Mouse (Mus musculus) forebrain, embryonic 10.5 days (tissue): ENCODE results near the gene Bco2. TPM values are rescaled to one million over a fixed set of nuclear protein-coding genes. Genes with fewer than 3 reads are reported as not detected.

Experiments
- DNase-seq: peaks from one replicate; pipeline ENCODE4 v3.0.0-alpha.2; 2017; ENCODE audit warnings: low spot score; ENCODE audit errors: extremely low spot score
- H3K27ac ChIP-seq: fragments of 300-500 bp; sonication (generic); 2 replicates; pipeline ENCODE4 v1.5.1; 2016; ENCODE audit warnings: mild to moderate bottlenecking
- H3K27me3 ChIP-seq: fragments of 300-500 bp; sonication (generic); 2 replicates; pipeline ENCODE4 v1.6.1; 2016; ENCODE audit warnings: mild to moderate bottlenecking; ENCODE audit not compliant: poor library complexity, severe bottlenecking
- H3K36me3 ChIP-seq: fragments of 300-500 bp; sonication (generic); replicated peaks from 2 replicates; pipeline ENCODE4 v1.6.1; 2016; ENCODE audit warnings: mild to moderate bottlenecking, moderate library complexity
- H3K4me1 ChIP-seq: fragments of 300-500 bp; sonication (generic); 2 replicates; pipeline ENCODE4 v1.6.1; 2016
- H3K4me3 ChIP-seq: fragments of 300-500 bp; sonication (generic); 2 replicates; pipeline ENCODE4 v1.5.1; 2016; ENCODE audit warnings: mild to moderate bottlenecking, moderate library complexity
- H3K9me3 ChIP-seq: fragments of 300-500 bp; sonication (generic); 2 replicates; pipeline ENCODE4 v1.6.1; 2016; ENCODE audit warnings: mild to moderate bottlenecking, moderate library complexity
- WGBS: fragments of 180-500 bp; shearing (Covaris S2); methylation state at CpG from one replicate; pipeline ENCODE4 v1.1.7; 2016; 5-methylcytosine and 5-hydroxymethylcytosine counted together
- polyA plus RNA-seq: library from polyadenylated mRNA; unstranded; fragments of >200 nt; fragmentation: Nextera tagmentation; extraction: Ambion mirVana; gene quantifications from 2 replicates; pipeline ENCODE4 v1.2.1, GENCODE M21; 2016

Gene Bco2
- polyA plus RNA-seq, 1 experiment from 2014 or later, result 0.25 TPM

DNA sequence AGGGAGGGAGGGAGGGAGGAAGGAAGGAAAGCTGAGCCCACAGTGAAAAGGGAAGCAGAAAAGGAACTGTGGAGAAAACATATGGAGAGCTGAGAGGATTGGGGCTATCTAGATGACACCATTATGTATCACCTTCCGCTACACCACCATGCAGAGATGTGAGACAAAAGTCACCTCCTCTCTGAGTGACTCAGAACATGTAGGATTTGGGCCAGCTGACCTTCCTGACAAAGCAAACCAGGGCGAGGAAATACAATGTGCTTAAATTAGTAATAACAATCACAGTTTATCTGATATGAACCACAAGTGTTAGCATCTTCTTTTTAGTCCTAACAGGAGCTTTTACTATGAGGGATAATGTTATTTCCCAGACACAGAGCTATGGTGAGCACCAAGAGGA lies 57.4 kb downstream of the Bco2 start:
- WGBS, result 83% methylated on average over 2 of the region's 2 CpGs
- no peaks in the 10 kb centered on the region for H3K9me3 ChIP-seq
- H3K36me3 ChIP-seq, result no peaks in the 10 kb centered on the region
- H3K4me3 ChIP-seq, result no peak overlapping the region
- H3K27me3 ChIP-seq, result no peaks in the 10 kb centered on the region
- no peak for DNase-seq
- H3K27ac ChIP-seq, result no peak overlapping the region
- H3K4me1 ChIP-seq, result peaks cover 28% of the 10 kb centered on the region

DNA sequence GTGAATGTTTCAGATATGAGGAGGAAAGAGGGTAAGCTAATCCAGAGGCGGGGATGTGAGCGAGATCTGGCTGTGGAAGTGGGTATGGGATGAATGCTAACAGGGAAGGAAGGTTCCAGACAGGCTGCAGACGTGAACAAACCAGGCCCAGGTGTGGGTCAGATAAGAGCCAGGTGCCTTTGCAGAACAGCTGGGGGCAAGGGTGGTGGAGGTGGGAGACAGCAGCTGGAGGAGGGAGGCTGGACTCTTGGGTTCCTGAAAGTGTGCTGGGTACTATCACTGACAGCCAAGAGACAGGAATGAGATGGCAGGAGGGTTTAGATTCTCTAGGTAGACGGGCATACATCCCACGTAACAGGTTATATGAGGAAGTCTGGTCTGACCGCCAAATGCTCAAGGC lies 57.9 kb downstream of the Bco2 start:
- DNase-seq, result no peak
- H3K4me1 ChIP-seq, result peaks cover 28% of the 10 kb centered on the region
- no peaks in the 10 kb centered on the region for H3K36me3 ChIP-seq
- 76% methylated on average over 6 of the region's 6 CpGs for WGBS
- no peak overlapping the region for H3K4me3 ChIP-seq
- peak overlapping the region; percentile 53; the same call in 1 of the 2 replicates for H3K27ac ChIP-seq
- H3K9me3 ChIP-seq, result no peaks in the 10 kb centered on the region
- H3K27me3 ChIP-seq, result no peaks in the 10 kb centered on the region

DNA sequence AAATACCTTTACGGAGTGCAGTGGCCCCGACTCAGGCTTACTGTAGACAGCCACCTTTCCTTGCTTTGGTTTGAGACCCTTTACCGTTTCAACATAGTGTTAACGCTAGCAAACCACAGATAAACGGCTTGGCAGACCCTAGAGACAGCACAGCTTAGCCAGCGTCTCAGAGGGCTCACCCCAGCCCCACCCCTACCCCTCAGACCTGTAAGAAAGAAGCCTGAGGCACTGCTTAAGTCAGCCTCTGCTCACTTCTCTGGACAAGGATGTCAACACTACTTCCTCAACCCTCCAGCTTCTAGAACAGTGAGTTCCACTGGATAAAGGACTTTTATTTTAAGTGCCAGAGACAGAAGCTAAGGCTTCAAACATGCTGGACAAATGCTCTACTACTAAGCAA lies 58.4 kb downstream of the Bco2 start:
- no peaks in the 10 kb centered on the region for H3K36me3 ChIP-seq
- no peaks in the 10 kb centered on the region for H3K9me3 ChIP-seq
- peaks cover 28% of the 10 kb centered on the region for H3K4me1 ChIP-seq
- no peak overlapping the region for H3K4me3 ChIP-seq
- peak overlapping the region; percentile 53 for H3K27ac ChIP-seq
- DNase-seq, result no peak
- no peaks in the 10 kb centered on the region for H3K27me3 ChIP-seq
- WGBS, result 18% methylated on average over 6 of the region's 6 CpGs

DNA sequence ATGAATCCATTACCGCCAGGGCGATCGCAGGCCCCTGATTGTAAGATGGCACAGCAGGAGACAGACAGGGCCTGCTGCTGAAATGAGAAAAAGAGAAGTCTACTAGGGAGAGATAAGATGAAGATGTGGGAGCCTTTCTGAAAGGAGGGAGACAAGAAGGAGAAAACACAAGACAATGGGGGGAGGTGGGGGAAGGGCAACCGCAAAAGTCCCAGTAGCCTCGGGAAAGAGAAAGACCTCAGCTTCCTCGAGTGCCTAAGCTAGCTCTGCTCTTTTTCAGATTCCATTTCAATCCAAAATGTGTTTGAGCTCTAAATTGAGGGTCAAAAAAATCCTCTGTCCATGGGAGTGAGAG lies 58.9 kb downstream of the Bco2 start:
- H3K27ac ChIP-seq, result peak overlapping the region; percentile 53
- no peaks in the 10 kb centered on the region for H3K9me3 ChIP-seq
- no peak overlapping the region for H3K4me3 ChIP-seq
- WGBS, result 21% methylated on average over 6 of the region's 6 CpGs
- DNase-seq, result no peak
- H3K27me3 ChIP-seq, result no peaks in the 10 kb centered on the region
- H3K4me1 ChIP-seq, result peaks cover 27% of the 10 kb centered on the region
- H3K36me3 ChIP-seq, result no peaks in the 10 kb centered on the region

DNA sequence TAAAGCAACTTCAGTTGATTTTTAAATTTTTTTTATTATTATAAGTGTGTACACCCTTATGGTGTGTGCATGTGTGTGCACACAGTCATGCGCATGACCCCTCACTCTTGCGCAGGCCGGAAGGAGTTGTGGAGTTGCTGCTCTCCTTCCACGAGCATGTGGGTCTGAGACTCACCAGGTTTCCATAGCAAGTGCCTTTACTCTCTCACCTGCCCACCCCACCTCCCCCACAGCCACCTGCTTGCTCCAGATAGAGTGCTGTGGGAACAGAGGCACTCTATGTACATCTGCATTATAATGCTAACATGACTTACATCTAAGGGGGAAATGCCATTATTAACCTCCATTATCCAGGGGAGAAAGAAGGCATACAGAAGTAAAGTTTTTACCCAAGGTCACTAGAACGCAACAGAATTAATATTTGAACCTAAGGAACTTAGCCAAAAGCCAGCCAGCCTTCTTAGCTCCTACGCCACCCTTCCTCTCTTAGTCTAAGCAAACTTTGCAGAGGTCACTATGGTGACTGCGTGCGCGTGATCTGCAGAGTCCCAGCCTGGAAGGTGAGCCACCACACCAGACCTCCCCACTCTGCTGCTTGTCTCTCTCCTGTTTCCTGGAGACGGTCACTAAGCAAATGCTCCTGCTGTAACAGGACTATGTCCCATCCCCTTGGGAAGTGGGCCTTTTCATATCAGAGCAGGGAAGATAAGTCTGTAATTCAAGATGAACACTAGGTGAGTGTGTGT lies 59.4 kb downstream of the Bco2 start:
- Histone ChIP-seq H3K4me1 (peaks cover 21% of the 10 kb centered on the region), H3K4me3 (no peak overlapping the region), H3K36me3 (no peaks in the 10 kb centered on the region), H3K9me3 (no peaks in the 10 kb centered on the region), H3K27me3 (no peaks in the 10 kb centered on the region), H3K27ac (peak overlapping the region; percentile 53)
- DNase-seq, result no peak
- WGBS, result 71% methylated on average over 10 of the region's 10 CpGs

DNA sequence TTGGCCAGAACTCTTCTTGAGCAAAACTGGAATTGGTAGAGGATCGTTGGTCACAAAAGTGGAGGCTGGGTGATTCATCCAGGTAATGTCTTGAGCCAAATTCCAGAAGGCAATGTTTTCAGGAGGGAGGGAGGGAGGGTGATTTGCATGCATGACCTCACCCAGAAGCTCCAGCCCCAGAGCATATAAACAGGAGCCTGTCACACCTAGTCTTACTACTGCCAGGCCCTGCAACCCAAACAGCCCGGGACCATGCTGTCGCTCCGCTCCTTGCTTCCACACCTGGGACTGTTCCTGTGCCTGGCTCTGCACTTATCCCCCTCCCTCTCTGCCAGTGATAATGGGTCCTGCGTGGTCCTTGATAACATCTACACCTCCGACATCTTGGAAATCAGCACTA lies 60.7 kb downstream of the Bco2 start, which contains the start of gene Plet1:
Plet1 (plus strand) TSS at position 215 of the 400 bp plus-strand sequence.
- 82% methylated on average over 6 of the region's 6 CpGs for WGBS
- H3K27ac ChIP-seq, result no peak within 1 kb of the TSS
- peaks cover 18% of the 10 kb centered on the region for H3K4me1 ChIP-seq
- no peak within 1 kb of the TSS for H3K4me3 ChIP-seq
- H3K36me3 ChIP-seq, result no peaks in the 10 kb centered on the region
- no peaks in the 10 kb centered on the region for H3K27me3 ChIP-seq
- no peaks in the 10 kb centered on the region for H3K9me3 ChIP-seq
- no peak for DNase-seq

DNA sequence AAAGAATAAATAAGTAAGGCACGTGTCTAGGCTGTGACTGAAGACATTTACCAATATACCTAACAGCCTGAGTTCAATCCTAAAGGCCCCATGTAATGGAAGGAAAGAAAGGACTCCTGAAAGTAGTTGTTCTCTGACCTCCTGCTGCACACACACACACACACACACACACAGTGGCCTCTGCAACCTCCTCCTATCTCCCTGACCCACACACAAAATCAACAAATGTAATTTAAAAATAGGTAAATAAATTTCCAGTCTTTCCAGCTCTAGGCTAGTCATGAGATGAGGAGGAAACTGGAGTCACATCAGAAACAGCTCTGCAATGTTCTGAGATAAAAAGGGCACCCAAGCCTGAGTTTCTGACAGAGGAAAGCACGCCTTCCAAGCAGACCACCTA lies 61.2 kb downstream of the Bco2 start:
- WGBS, result 72% methylated on average over 2 of the region's 2 CpGs
- no peak overlapping the region for H3K4me3 ChIP-seq
- no peaks in the 10 kb centered on the region for H3K27me3 ChIP-seq
- no peaks in the 10 kb centered on the region for H3K36me3 ChIP-seq
- DNase-seq, result no peak
- H3K9me3 ChIP-seq, result no peaks in the 10 kb centered on the region
- H3K4me1 ChIP-seq, result peaks cover 18% of the 10 kb centered on the region
- H3K27ac ChIP-seq, result no peak overlapping the region

DNA sequence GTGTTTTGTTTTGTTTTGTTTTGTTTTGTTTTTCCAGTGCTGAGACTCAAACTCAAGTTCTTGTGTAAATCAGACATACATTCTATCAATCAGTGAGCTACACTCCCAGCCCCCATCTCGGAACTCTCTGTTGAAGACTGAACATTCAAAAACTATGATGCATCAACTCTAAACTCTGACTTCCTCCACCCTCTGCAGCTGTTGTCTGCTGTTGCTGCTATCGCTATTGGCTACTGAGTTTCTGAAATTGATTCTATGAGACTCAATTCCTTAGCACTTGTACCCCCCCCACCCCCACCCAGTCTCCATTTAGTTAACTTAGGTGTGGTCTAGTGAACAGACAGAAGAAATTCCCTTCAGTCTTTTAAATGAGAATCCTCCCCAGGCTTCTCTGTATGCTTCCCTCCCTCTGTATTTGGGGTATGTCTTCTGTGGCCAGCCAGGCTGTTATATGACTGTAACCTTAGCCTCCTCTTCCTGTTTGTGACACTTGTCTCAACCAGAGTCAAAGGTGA lies 63.4 kb downstream of the Bco2 start:
- Histone ChIP-seq H3K9me3 (no peaks in the 10 kb centered on the region), H3K4me1 (peaks cover 15% of the 10 kb centered on the region), H3K27me3 (no peaks in the 10 kb centered on the region), H3K4me3 (no peak overlapping the region), H3K27ac (no peak overlapping the region), H3K36me3 (no peaks in the 10 kb centered on the region)
- no peak for DNase-seq
- WGBS, result 80% methylated on average over 2 of the region's 2 CpGs

DNA sequence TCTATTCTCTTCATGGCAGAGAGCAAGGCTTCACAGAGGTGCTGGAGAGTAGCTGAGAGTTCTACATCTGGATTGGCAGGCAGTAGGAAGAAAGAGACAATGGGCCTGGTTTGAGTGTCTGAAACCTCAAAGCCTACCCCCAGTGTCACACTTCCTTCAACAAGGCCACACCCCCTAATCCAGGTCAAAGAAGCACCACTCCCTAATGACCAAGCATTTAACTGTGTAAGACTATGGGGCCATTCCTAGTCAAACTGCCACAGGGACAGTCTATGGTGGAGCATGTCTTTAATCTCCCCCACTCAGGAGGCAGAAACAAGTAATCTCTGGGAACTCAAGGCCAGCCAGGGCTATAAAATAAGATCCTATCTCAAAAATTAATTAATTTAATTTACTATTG lies 64.1 kb downstream of the Bco2 start:
- no peak for DNase-seq
- Histone ChIP-seq H3K27me3 (no peaks in the 10 kb centered on the region), H3K4me3 (no peak overlapping the region), H3K27ac (no peak overlapping the region), H3K9me3 (no peaks in the 10 kb centered on the region), H3K36me3 (no peaks in the 10 kb centered on the region), H3K4me1 (peaks cover 10% of the 10 kb centered on the region)

DNA sequence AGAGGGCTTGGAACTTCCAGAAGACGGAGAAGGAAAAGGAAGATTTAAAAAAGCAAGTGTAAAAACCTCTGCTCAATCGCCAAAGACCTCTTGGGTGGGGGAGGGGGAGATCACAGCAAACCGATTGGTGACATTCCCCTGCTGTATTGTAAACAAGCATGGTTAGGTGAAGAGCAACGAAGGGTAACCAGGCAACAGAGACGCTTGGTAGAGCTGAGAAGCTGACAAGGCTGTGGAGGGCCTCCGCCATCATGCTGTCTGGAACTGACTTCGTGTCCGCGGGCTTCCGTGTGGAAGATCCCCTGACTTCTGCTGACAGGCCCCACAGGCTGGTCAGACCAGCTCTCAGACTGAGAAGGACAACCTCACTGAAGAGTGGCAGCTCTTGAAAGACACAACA lies 69.5 kb downstream of the Bco2 start:
- no peak overlapping the region for H3K27ac ChIP-seq
- no peak for DNase-seq
- WGBS, result 7% methylated on average over 10 of the region's 10 CpGs
- no peaks in the 10 kb centered on the region for H3K36me3 ChIP-seq
- H3K27me3 ChIP-seq, result peaks cover 3% of the 10 kb centered on the region; the same call in 1 of the 2 replicates
- no peaks in the 10 kb centered on the region for H3K9me3 ChIP-seq
- peaks cover 12% of the 10 kb centered on the region for H3K4me1 ChIP-seq
- H3K4me3 ChIP-seq, result peak overlapping the region; percentile 31; the same call in 1 of the 2 replicates

Other genes with a start within 250 kb of the Bco2 start
- 168 and 208 TPM in 2 replicates for gene Rpl10-ps3, start 210.2 kb downstream of the Bco2 start, polyA plus RNA-seq
- gene Plet1, start 60.7 kb downstream of the Bco2 start, polyA plus RNA-seq, result 0.24 and 0.28 TPM in 2 replicates
- gene Pts, start 26.5 kb downstream of the Bco2 start, polyA plus RNA-seq, result 81.2 and 86.5 TPM in 2 replicates
- gene Il18, start 354 bp downstream of the Bco2 start, polyA plus RNA-seq, result 3.7 and 4.5 TPM in 2 replicates
- 0.17 TPM in 1 of 2 replicates, not detected in the other for gene Tex12, start 6.1 kb upstream of the Bco2 start, polyA plus RNA-seq
- gene Sdhd, start 48.6 kb upstream of the Bco2 start, polyA plus RNA-seq, result 325 and 340 TPM in 2 replicates
- 308 and 321 TPM in 2 replicates for gene Timm8b, start 48.7 kb upstream of the Bco2 start, polyA plus RNA-seq
- 6.5 and 7.9 TPM in 2 replicates for gene Pih1d2, start 62.1 kb upstream of the Bco2 start, polyA plus RNA-seq
- gene Nkapd1, start 62.3 kb upstream of the Bco2 start, polyA plus RNA-seq, result 20.5 and 22.1 TPM in 2 replicates
- 54.0 and 59.0 TPM in 2 replicates for gene Dlat, start 104.6 kb upstream of the Bco2 start, polyA plus RNA-seq
- 22.2 and 23.0 TPM in 2 replicates for gene Dixdc1, start 184.3 kb upstream of the Bco2 start, polyA plus RNA-seq
- 2.1 and 2.5 TPM in 2 replicates for gene 2310030G06Rik, start 191.4 kb upstream of the Bco2 start, polyA plus RNA-seq
- gene Cryab, start 196.1 kb upstream of the Bco2 start, polyA plus RNA-seq, result 3.2 and 5.7 TPM in 2 replicates
- gene Hspb2, start 197.2 kb upstream of the Bco2 start, polyA plus RNA-seq, result 0.69 and 1.1 TPM in 2 replicates
- 12.2 and 14.5 TPM in 2 replicates for gene Fdxacb1, start 213.1 kb upstream of the Bco2 start, polyA plus RNA-seq
- 35.0 and 36.9 TPM in 2 replicates for gene Alg9, start 219.8 kb upstream of the Bco2 start, polyA plus RNA-seq
- gene 1110032A03Rik, start 220.3 kb upstream of the Bco2 start, polyA plus RNA-seq, result 23.2 and 24.7 TPM in 2 replicates